Mouse (Mus musculus): Measurements from ENCODE around the gene Peak1.

Gene Peak1

DNA sequence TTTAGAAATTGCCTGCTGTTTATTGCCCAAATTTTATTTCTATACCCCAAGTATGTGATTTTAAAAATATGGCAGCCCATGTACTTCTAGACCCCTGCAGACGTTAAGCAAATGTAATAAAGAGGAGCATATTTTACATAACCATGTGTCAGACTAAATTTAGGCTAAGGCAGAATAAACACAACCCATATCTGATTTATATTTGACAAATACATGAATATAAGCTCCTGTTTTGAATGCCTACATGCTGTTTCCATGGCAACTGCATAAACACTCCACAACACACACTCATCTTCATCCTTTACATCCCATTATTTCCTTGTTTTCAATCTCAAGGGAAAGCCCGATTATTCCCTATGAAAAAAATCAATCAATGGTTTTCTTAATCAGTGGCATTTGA, 108.8 kb downstream of the Peak1 start:
- DNase-seq = no peak

DNA sequence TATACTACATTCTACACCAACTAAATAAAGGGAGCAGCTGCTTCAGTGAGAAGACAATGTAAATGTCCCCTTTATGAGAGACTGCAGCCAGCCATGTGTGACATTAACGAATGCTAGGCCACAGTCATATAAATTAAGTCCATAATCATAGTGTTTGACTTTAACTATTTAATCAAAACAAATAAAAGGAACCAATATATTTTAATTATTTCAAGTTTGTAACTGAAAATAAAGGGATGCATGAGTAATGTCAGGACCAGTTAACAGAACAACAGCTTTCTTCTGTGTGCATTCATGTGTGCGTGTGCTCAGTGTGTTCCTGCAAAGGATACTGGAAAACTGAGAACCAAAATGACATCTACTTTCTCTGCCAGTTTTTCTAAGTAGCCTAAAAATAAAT, 113.3 kb downstream of the Peak1 start:
- no peak for DNase-seq

DNA sequence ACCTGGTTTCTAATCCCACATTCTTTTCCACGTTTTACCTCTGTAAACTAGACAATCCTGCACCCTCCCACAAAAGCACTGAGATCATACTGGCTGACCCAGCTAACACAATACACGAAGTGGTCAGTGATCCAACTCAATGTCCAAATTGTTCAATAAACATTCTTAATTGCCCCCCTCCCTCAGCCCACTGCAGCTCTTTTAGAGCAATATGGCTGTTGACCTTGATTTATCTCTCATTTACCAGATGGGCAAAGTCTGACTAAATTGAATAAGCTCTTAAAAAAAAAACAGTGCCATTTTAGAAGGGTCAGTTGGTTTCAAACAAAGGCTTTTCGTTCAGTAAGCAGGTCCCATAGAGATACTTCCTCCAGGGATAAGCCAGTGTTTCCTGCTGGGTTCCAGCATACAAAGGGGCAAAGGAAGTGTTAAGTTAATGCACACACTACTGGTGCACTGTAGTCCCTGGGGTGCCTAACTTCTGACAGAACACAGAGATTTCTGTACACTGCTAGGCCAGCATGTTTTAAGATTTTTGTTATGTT, 114.9 kb downstream of the Peak1 start:
- no peak for DNase-seq

DNA sequence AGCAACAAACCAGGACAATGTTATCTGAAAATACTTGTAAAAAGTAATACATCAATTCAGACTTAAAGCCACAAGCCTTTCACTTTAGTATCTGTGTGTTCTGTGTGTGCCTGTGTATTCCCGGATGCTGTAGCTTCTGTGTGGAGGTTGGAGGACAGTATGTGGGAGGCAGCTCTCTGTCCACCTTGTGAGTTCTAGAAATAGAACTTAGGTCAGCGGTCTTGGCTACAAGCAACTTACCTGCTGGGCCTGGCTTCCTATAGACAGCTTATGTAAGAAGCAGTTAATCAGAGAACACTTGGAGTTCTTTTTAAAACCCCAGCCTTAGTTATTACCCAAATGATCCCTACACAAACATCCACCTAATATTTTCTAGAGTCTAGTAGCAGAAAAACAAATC, 127.8 kb downstream of the Peak1 start:
- DNase-seq = no peak

DNA sequence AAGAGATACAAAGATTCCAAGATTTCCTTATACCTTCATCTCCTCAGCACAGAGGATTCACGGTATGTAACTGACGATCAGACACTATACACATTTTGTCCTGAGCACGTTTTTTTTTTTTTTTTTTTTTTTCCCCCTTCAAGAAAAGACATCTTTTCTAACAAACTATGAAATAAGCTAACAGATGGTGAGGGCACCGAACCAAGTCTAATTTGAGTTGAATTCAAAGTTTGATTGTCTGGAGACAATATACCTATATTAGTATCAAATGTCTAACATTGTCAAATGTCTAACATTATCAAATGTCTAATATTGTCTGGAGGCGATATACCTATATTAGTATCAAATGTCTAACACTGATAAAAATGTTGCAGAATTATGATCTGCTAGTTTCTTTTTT, 135.4 kb downstream of the Peak1 start:
- no peak for DNase-seq

DNA sequence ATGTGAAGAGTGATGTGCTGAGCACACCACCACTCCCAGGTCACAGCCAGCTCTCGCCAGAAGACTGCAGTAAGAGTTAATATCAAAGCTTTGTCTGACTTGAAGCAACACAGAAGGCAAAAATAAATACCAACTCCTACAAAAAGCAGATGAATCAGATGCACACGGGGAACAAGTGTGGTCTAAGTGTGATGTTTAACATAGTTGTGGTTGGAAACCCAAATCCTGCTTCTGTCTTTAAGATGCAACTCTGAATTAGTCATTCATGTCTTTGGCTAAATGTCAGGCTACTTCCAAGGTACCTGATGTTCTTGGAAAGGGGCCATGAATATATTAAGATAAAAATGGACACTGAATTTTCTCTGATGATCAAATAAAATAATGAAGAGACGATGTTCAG, 144.3 kb downstream of the Peak1 start:
- no peak for DNase-seq

DNA sequence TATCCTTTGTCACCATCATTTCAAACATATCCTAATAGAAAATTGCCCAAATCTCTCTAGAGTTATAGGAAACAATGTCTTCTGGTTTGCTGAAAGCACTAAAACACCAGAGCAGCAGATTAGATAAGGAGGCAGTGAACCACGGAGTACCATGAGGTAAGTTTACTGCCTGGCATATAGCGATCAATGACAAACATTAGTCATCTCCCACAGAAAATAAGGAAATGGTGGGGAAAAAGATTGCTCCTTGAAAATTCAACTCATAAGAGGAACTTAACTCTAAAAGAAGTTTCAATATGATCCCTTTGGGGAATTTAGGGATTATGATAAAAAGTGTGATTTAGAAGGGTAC, 145.6 kb downstream of the Peak1 start:
- no peak for DNase-seq

DNA sequence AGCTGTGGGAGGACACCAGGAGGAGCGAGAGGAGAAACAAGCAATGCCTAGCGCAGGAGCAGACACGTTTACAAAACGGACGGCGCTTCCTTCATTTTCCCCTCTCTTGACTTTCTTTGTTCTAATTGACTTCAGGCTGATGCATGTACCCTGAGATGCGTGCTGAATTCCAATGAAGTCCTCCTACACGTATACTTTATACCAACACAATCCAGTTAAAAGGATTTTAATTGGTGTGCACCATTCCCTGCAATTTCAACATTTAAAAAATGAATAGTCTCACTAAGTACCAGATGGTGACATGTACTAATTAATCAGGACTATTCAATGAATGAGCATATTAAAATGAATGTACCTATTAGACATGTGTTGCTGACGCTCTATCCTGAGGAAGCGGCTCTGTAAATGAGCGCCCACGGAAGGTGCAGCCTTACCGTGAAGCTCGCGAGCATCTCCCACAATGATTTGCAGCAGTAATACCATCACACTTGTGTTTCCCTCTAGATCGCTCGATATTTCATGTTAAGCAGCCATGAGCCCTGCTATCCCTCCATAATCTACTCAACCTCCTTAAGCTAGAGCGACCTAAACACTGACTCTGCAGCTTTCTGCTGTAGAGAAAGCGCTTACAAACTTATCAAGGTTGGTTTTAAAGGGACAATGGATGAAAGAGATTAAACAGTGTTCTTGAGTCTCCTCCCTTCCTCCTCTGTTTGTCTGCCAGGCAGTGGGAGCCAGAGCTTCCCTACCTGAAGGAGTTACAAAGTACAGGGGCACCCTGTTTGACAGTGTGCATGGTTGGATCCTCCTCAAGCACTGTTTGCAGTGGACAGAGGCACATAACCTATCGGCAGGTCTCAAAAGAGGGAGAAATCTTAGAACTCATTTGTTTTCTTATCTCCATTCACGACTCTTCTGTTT, 146.3 kb downstream of the Peak1 start:
- no peak for DNase-seq

DNA sequence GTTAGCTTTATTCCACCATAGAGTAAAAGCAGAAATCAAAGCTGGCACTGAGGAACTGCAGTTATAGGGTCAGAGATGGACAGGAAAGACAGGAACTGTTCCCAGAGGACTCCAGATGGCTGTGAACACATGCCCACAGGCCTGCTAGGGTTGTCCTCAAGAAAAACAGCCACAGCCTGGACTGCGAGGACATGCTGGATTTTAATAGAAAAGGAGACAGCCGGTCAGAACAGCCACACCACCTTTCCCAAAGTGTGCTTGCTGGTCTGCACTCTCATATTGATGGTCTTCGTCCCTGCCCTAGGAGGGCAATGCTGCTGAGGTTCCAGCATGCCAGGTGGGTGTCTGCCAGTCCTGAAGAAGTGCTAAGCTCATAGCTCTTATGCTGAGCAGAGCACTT, 148.8 kb downstream of the Peak1 start:
- DNase-seq = no peak

DNA sequence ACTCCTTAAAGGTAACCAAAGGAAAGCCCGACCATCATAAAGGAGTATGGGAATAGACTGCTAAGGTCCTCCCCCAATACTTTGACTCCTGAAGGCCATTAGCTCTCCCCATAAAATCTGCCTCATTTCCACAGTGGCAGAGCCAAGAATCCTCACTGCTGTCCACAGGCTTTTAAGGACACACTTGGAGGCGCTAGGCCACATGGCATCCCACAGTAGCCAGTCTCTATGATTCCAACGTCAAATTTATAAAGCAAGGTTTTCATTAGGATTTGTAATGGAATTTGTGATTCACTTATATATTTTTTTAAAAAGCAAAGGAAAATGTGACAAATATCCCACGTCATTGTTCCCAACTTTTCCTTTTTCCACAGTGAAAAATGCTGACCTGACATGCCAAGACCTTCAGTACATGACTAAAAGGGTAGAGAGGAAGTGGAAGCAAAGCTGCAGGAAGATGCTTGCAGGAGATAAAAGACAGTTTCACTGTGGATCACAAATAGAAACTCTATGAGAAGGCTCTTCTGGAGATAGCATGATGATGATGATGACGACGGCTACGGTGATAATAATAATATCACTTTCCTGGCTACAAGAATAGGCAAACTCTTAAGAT, 151.6 kb downstream of the Peak1 start:
- peak in 1 of 2 experiments; percentile 18 for DNase-seq

DNA sequence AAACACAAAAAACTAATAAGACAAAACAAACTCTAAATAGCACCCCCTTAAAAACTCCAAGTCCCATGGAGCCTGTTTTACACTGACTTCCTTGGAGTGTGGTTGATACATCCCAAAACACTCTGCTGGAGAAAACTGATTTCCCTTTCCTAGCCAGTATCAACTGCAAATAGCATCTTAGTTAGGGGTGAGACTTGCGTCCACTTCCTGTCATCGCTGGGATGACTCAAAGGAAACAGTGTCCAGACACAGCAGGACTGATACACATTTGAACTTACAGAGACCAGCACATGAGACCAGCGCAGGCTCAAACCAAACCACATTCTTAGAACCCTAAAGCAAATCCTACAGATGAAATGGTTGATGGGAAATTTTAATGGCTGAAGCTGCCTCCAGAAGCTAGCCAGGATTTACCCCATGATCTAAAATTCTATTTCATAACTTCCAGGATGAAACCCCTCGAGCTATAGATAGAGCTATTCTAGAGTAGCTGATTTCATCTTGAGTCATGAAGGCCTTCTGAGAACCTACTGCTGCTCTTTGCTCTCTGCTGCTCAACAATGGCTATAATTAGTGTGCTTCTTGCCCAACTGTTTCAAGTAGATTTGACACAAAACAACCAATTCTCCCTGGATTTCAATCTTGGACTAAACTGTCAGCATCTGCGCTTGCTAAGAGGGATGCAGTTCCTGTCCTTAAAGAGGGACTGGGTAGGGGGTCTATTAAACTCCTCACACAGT, 152.2 kb downstream of the Peak1 start:
- DNase-seq = peak; percentile 23 to 25

DNA sequence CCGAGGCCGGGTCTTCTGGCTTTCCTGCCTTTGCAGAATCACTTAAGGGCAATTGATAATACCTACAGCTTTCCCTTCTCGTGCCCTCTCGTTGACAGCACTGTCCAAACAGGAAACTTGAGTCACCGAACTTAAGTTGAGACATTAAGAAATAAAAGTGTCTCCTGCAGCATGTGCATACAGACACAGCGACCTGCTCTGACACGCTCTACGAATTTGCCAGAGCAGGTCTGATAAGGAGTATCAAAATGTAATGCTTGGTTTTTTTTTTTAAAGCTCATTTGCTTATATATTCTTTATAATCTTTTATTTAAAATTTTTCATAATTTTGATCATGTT, 152.9 kb downstream of the Peak1 start:
- DNase-seq = no peak

DNA sequence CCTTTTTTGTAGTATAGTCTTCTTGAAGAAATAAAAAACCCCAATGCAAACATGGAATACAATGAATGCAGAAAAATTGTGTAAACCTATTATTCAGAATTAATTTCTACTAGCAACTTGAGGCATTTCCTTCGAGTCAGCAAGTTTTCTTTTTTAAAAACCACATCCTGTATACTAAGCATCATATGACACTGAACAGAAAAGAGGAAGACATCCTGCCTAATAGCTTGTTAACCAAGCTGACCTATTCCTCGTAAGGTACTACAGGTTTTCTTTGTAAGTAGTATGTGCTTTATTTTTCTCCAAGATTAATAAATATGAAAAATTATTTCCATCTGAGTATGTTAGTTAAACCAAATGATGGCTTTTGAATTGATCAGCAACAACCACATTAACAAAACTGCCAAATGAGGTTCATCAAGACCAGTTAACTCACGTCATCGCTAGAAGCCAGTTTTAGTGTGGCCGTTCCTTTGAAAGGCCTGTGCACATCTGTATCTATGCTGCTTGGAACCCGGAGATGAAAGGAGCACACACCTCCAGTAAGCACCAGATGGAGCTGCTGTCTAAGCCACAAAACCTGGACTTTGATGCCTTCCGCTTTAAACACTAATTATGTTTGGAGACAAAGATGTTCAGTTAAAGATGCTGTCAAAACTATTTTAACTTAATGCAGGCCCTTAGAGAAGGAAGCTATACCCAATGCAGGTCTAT, 153.4 kb downstream of the Peak1 start:
- DNase-seq = peak; percentile 37 to 58

DNA sequence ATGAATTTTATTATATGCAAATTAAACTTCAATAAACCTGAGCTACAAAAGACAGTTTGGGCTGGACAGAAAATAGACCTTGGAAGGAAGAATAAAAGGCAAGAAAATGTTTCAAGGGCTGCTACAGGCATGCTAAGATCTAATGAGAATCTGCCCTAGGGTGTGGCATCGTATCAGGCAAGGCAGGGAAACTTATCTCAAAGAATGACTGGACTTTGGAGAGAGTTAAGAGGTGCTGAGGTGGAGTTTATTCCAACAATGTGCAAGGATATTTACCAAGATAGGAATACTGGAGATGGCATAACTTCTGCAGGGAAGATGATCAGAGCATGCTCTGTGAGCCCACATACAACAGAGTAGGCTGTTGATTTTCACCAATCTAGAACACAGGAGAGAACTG, 154.8 kb downstream of the Peak1 start:
- DNase-seq = no peak

DNA sequence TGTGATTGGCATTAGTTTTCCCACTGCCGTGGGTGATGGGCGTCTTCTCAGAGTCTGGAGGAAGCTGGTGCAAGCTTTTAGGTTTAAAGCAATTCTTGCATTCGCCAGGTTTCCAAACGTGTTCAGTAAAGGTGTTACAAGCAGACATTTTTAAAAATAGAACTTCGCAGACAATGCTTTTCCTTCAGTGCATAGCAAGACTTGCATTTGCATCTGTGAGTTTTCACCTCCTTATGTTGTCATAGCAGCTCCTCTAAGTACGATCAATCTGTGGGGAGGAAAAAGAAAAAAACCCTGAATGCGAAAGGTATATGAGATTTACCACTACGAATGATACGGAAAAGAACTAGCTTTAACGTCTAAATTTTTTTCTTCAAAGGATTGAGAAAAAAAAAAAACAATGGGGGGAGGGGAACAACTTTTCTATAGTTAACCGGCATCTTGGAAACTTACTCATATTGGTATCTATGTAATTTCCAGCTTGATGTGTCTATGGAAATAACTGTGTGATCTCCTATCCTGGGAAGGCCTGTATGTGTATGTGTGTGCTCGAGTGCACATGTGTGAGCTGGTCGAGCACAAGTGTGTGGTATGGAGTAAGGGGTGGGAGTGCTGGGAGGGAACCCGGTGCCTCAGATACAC, 157.3 kb downstream of the Peak1 start:
- DNase-seq = no peak

DNA sequence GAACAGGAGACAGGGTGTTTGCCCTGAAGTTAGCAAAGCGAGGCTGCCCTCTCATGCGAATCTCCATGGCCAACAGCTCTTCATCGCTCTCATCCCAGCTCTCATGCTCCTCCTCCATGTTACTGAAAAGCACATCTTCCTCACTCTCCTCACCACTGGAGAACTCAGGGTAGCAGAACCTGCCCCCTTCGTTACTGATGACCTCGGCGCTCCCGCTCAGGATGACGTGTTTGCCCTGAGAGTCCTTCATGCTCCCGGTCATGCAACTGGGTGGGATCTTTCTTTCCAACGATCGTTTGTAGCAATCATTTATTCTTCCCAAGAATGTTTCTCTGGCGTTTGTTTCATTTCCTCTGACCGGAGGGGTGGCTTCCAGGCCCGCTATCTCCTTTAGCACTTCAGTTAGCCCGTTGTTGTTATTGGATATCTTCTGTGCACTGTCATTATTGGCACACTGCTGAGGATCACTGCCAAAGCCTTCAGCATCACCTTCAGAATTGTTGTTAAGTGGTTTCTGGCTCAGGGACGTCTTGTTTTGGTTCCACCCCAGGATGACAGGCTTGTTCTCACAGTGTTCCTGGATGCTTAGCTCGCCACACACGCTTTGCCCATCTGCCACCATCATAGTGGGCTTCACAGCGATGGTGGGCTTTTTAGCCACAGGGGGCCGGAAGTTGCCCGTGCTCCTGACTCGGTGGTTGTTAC, 157.9 kb downstream of the Peak1 start:
- DNase-seq = no peak

DNA sequence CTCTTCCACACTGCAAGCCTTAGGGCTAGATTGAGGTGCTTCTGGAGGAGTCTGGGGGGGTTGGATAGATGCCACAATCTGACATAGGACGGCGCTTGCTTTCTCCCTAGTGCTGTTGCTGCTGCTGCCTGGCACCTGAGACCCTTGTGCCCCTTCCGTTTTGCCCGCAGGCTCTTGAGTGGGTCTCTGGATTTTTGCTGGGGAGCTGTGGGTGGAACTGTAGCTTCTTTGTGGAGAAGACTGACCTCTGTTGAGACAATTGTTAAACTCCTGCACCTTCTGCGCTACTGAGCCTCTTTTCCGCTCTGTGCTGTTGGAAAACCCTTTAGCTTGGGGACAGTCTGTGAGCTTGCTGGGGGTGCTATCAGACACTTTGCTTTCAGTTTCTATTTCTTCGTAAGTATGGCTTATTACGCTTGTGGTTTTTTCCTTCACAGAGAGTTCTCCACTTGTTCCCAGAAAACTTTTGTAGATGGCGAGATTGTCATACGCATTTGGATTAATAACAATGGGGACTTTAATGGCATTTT, 159.5 kb downstream of the Peak1 start:
- DNase-seq = no peak

DNA sequence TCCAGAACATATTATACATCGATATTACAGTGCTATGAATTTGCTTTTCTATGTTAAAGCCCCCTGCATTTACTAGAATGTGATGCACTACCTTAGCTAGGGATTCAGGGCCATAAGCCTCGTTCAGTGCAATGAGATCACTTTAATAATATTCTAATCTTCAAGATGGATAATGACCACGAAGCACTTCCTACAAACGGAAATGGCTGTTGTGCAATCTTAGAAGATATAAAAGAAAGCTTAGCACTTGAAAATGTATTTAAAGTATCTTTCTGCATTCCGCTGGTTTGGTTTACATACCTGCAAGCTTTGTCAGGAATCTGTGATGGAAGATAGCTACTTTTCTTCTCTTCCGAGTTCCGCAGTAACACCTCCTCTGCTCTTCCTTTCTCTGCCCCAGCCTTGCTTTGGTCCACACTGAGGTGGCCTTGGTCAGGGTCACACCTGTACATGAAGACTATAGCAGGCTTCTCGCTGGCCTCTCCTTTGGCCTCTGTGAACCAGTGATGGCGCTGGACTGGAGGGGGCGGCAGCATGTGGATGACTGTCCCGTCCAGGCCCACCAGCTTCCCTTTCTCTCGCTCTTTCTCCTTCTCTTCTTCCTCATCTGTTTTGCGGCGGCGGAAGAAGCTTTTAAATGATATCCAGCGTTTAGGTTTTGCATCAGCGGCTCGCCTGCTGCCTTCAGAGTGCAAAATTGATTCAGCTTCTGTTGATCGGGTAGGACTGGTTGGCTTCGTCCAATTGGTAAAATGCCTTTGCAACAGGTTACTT, 160.5 kb downstream of the Peak1 start:
- no peak for DNase-seq

DNA sequence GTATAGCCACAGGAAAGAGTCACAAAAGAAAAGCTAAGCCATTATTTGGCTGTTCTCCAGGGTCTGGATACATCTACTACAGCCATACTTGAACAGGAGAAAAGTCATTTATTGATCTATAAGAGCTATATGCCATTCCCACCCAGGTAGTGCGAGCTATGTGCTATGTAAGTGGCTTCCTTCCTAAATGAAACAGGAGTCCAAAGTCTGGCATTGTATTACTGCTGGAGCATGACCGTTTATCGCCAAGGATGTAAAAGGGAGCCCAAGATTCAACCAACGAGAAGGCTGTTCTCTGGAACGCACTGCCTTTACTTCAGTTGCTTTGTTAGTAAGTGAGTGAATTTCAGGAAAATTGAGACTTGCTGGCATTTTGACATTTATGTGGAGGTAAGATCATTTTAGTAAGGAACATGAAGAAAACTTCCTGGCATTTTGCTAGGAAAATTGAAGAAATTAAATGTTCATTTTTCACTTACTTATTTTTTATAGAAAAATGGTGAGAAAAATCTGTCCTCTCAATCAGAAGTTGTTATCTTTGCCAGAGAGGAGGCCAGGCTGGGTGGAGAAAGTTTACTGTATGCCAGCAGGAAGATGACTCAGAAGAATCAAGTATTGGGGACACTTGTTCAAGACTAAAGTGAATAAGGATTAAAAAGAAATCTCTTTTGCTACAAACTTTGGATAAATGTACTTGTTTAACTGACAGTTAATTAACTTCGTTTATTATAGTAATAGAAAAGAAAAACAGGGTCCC, 162.0 kb downstream of the Peak1 start:
- DNase-seq = no peak

DNA sequence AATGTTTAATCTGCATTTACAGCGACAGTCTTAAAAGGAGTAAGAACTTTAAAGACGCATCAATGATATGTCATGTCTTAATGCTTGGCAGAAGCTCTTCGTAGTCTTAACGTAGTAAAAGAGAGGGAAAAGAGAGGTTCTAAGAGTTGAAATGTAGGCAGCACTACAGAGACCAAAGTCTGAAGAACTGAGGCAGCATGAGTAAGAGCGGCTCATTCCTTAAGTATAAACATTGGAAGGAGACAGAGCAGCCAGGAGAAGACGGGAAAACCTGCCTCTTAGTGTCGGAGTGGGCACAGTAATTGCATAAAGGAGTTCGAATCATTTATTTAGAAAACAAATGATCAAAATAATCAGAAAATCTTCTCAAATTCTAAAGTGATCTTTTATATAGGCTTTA, 173.5 kb downstream of the Peak1 start:
- DNase-seq = no peak
